Comparison of ENCODE assay signal across 1 mouse cellular context in the genomic region with DNA sequence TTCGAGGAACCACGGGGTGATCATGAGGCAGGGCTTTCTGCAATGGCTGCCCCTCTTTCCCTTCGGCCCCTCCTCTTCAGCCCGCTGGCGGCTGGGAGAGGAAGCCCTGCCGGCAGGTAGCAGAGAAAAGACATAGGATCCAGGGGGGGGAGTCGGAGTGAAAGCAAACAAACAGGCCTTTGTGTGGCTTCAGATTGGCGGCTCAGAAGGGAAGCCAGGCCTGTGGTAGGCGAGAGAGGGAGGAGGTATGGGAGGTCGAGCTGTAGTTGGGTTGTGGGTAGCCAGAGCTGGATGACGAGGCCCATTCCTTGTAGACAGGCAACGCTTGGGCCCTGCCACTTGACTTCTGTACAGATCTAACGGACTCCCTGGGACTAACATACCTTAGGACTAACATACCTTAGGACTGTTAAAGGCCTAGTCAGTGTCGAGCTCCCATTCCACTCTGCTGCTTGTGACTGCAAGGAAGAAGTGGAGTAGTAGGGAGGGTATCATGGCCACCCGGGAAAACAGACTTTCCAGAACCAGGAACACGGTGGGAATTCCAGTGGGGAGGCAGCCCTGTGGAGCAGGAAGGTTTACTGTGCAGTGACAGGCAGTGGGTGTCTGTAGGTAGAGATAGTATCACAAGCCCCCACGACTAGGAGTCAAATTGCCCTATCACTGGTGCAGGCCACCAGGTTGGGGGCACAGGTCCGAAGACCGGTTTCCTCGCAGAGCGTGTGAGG.
TF ChIP-seq lines count a peak whose summit lies in the region.

No protein-coding gene starts in this region.

TF ChIP-seq in MEL, 35 proteins besides CTCF, POLR2A, EP300 and RAD21 (continued from another document):
- TF ChIP-seq NRF1 (IDR thresholded peaks at IDR 0.05; ENCODE audit: insufficient read depth, low read depth, low read length, poor library complexity, severe bottlenecking) = no peak
- TF ChIP-seq GATA1 (IDR thresholded peaks at IDR 0.05; ENCODE audit: low read depth, low read length) = no peak
- TF ChIP-seq TAL1 (IDR thresholded peaks at IDR 0.05; ENCODE audit: low read length) = no peak
- no peak for TF ChIP-seq NELFE (IDR thresholded peaks at IDR 0.05; ENCODE audit: low read depth, low read length)
- no peak for TF ChIP-seq MAFK (IDR thresholded peaks at IDR 0.05; ENCODE audit: borderline replicate concordance, low read depth, low read length)
- no peak for TF ChIP-seq MEF2A (IDR thresholded peaks at IDR 0.05; ENCODE audit: extremely low read depth, insufficient replicate concordance, low read depth, low read length, poor library complexity, severe bottlenecking)
- no peak for TF ChIP-seq CHD2 (IDR thresholded peaks at IDR 0.05; ENCODE audit: low read length)
- TF ChIP-seq HCFC1 (IDR thresholded peaks at IDR 0.05; ENCODE audit: low read depth, low read length) = no peak
- no peak for TF ChIP-seq TBP (IDR thresholded peaks at IDR 0.05; ENCODE audit: low read depth, low read length)
